In genomic region chr8:92356613-92357375, GRCm38 (mm10) we compare ENCODE assay signal across 8 mouse cellular contexts. TPM values are rescaled to one million over a fixed set of nuclear protein-coding genes. Genes with fewer than 3 reads are reported as not detected.
DNase-seq lines count a peak whose midpoint lies in the region; ATAC-seq and TF ChIP-seq lines count a peak whose summit lies in the region.

No protein-coding gene starts in this region.

- peak overlapping the region; percentile 63 to 74 for H3K4me3 ChIP-seq in heart, embryonic 14.5 days (ENCODE audit: control insufficient read depth in 1 of 2, insufficient read depth in 1 of 2, low read depth in 1 of 2, low read length in 2 of 2)
- peak overlapping the region; percentile 87 for H3K4me3 ChIP-seq in bone marrow macrophage, adult 2 months (ENCODE audit: insufficient read depth, low read length)

- H3K9me3 ChIP-seq in heart, embryonic 14.5 days (ENCODE audit: control insufficient read depth, low read length), result no peaks in the 10 kb centered on the region

- intact Hi-C loops in heart, postnatal 36 days (cut with DNase I), result loop anchor here (5.0 to 10.0 kb wide), 4 partner anchors 389 to 1162 kb away; partner anchors contain the start of genes Aktip, Fto and Rpgrip1l

- no peak for TF ChIP-seq CTCF in bone marrow macrophage, adult 2 months (IDR thresholded peaks at IDR 0.05; ENCODE audit: low read depth, low read length)

- no peaks in the 10 kb centered on the region for H3K36me3 ChIP-seq in heart, embryonic 14.5 days (ENCODE audit: control insufficient read depth, insufficient read depth, low read length)

- peak overlapping the region; percentile 82 for H3K9ac ChIP-seq in heart, embryonic 14.5 days (ENCODE audit: low read length)

- no peak for ATAC-seq in heart, embryonic 14.5 days (ENCODE audit: insufficient number of reproducible peaks, insufficient read depth, low FRiP score, low read depth)
- no peak for ATAC-seq in megakaryocyte progenitor cell, adult 5-6 weeks (replicated peaks; ENCODE audit: poor library complexity)

- TF ChIP-seq POLR2A in bone marrow macrophage, adult 2 months (IDR thresholded peaks at IDR 0.05; ENCODE audit: borderline replicate concordance, low read depth, low read length), result no peak

- DNase-seq in heart, adult 8-10 months (ENCODE audit: low spot score), result no peak
- DNase-seq in heart, postnatal 36 days, result peak; percentile 15 to 24
- peak; percentile 9 for DNase-seq in lung, postnatal 14 days
- no peak for DNase-seq in embryo, embryonic 10.5 days (ENCODE audit: low spot score)
- DNase-seq in thymus, postnatal 4 days, result no peak

- peak overlapping the region; percentile 81 to 93 for H3K27ac ChIP-seq in heart, embryonic 14.5 days (replicated peaks in 1 of 2; ENCODE audit: control insufficient read depth in 1 of 2, insufficient read depth in 1 of 2, low read depth in 2 of 2, low read length in 2 of 2)
- no peak overlapping the region for H3K27ac ChIP-seq in bone marrow macrophage, adult 2 months (ENCODE audit: insufficient read depth, low read depth, low read length)

- H3K4me2 ChIP-seq in heart, embryonic 14.5 days (ENCODE audit: low read length), result peak overlapping the region; percentile 91

- WGBS in heart, embryonic 14.5 days, result under 1% methylated on average over 40 of the region's 40 CpGs

- peaks cover 9% of the 10 kb centered on the region for H3K27me3 ChIP-seq in heart, embryonic 14.5 days (ENCODE audit: control insufficient read depth, insufficient read depth, low read length)

- peaks cover 5 to 26% of the 10 kb centered on the region in 2 experiments; a peak in 3 of 4 replicates for H3K4me1 ChIP-seq in heart, embryonic 14.5 days (ENCODE audit: control insufficient read depth in 2 of 2, insufficient read depth in 2 of 2, low read length in 2 of 2)
- H3K4me1 ChIP-seq in bone marrow macrophage, adult 2 months (ENCODE audit: control insufficient read depth, insufficient read depth, low read length), result peaks cover 6% of the 10 kb centered on the region

RNA-seq across cellular contexts. Expression of gene Irx5, which starts 0.6 kb away (rescaled TPM):
- polyA plus RNA-seq in heart, embryonic 14.5 days (2014; fragmentation: Nextera tagmentation; extraction: Ambion mirVana), result 10.4 and 11.5 TPM in 2 replicates
- 10 to 100 TPM in 3 of 4 experiments, 1 to 10 TPM in 1; 8.3 to 13.6 (median 10.7) TPM for total RNA-seq in heart, adult 8-10 months (2022)
- not detected in 2 replicates for polyA plus RNA-seq in bone marrow macrophage, adult 2 months (2012; ENCODE audit: insufficient read depth, insufficient read length, missing spikeins)
- 10 to 100 TPM; 10.2 to 12.9 TPM for total RNA-seq in heart, postnatal 36 days (2021)
- not detected in 2 replicates for total RNA-seq in megakaryocyte progenitor cell, adult 5-6 weeks (2015)
- not detected in 2 replicates for total RNA-seq in megakaryocyte progenitor cell, adult 5-6 weeks (2017)

Comparison
In these comparisons a context has a peak if more than half of its experiments do, and no peak if none do; other contexts are left out.
1. DNase-seq: peak in heart, postnatal 36 days (2 of 2) and lung, postnatal 14 days (single experiment); none in heart, adult 8-10 months (single experiment), embryo, embryonic 10.5 days (single experiment) and thymus, postnatal 4 days (single experiment).
2. RNA of gene Irx5, which starts 0.6 kb away (total RNA-seq): 10.2 to 12.9 TPM in heart, postnatal 36 days and 8.3 to 13.6 TPM in heart, adult 8-10 months; not detected in megakaryocyte progenitor cell, adult 5-6 weeks; every median in the first group is over 4 times any median in the second.